Comparison of ENCODE assay signal across 10 mouse cellular contexts in the genomic region with DNA sequence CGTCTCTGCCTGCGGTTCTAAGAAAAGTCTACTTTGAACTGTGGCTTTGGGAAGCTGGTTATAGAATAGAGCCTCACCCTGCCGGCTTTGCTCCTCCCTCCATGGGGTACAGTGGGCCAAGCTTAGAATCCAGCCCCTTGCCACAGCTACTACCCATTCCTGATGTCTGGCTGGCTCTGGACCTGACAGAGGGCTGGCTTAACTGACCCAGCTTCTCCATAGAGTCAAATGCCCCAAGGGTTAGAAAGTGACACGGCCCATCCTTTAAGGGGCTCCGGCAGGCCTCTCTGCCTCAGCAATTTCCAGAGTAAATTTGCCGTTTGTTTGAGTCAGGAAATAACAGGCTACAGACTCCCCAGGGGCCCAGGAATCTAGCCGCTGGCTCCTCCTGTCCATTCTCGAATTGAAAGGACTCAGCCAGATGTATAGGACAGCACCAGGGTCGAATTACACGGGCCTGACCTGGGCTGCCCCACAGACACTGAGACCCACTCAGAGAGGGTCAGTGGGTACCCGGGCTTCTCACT. TPM values are rescaled to one million over a fixed set of nuclear protein-coding genes. Genes with fewer than 3 reads are reported as not detected.
DNase-seq lines count a peak whose midpoint lies in the region; ATAC-seq and TF ChIP-seq lines count a peak whose summit lies in the region.
"Had no signal": no experiment of that assay in that cellular context is flagged by ENCODE, and none has a peak within 500 bp of the region (broad histone marks: within the 10 kb centered on the region; RNA-seq: fewer than 3 reads in every experiment).

No protein-coding gene starts in this region.

- no peak for DNase-seq in left cerebral cortex, adult 2 months (ENCODE audit: extremely low spot score in 1 of 2, low spot score in 2 of 2)
- no peak for DNase-seq in left cerebral cortex, adult 8-10 months (ENCODE audit: low spot score in 2 of 2)
- peak; percentile 74 for DNase-seq in embryonic facial prominence, embryonic 14.5 days (ENCODE audit: low spot score)
- no peak for DNase-seq in adrenal gland, postnatal 4 days (ENCODE audit: low spot score in 2 of 2)
- no peak for DNase-seq in ovary, adult 18-20 months (ENCODE audit: low spot score)

- H3K4me2 ChIP-seq in embryonic facial prominence, embryonic 14.5 days (ENCODE audit: low read depth, low read length): peak overlapping the region; percentile 23
- H3K4me2 ChIP-seq in hindbrain, embryonic 13.5 days: no peak overlapping the region; the same call in 1 of the 2 replicates
- peak overlapping the region; percentile 37 for H3K4me2 ChIP-seq in neural tube, embryonic 12.5 days (replicated peaks)
- no peak overlapping the region for H3K4me2 ChIP-seq in intestine, postnatal 0 days (replicated peaks; ENCODE audit: low read depth)

- H3K27ac ChIP-seq in left cerebral cortex, adult 2 months: peak overlapping the region; percentile 77
- H3K27ac ChIP-seq in embryonic facial prominence, embryonic 14.5 days (replicated peaks; ENCODE audit: low read depth, low read length): peak overlapping the region; percentile 69
- peak overlapping the region; percentile 59 for H3K27ac ChIP-seq in hindbrain, embryonic 13.5 days
- no peak overlapping the region for H3K27ac ChIP-seq in neural tube, embryonic 12.5 days
- no peak overlapping the region for H3K27ac ChIP-seq in intestine, postnatal 0 days (ENCODE audit: low read depth, low read length)

- peak; percentile 62 for ATAC-seq in embryonic facial prominence, embryonic 14.5 days (ENCODE audit: low read depth)
- ATAC-seq in hindbrain, embryonic 13.5 days (ENCODE audit: low FRiP score): 0 out of 2 replicates have a peak, but pooled peaks have one; percentile 28
- 0 out of 2 replicates have a peak, but pooled peaks have one; percentile 17 for ATAC-seq in neural tube, embryonic 12.5 days (ENCODE audit: low FRiP score, low read depth)
- ATAC-seq in intestine, postnatal 0 days: no peak
- ATAC-seq: inflammation-experienced regulatory T-cells, adult 6 months had no signal

- H3K4me1 ChIP-seq in embryonic facial prominence, embryonic 14.5 days (ENCODE audit: control insufficient read depth, insufficient read depth, low read length): peaks cover 23% of the 10 kb centered on the region
- peaks cover 32% of the 10 kb centered on the region for H3K4me1 ChIP-seq in hindbrain, embryonic 13.5 days (replicated peaks)
- H3K4me1 ChIP-seq in neural tube, embryonic 12.5 days: peaks cover 23% of the 10 kb centered on the region
- H3K4me1 ChIP-seq in intestine, postnatal 0 days (replicated peaks; ENCODE audit: control insufficient read depth, insufficient read depth, low read length): no peaks in the 10 kb centered on the region

- no peaks in the 10 kb centered on the region for H3K27me3 ChIP-seq in embryonic facial prominence, embryonic 14.5 days (replicated peaks; ENCODE audit: control insufficient read depth, insufficient read depth, low read length)
- H3K27me3 ChIP-seq in hindbrain, embryonic 13.5 days: peaks cover 4% of the 10 kb centered on the region; the same call in 1 of the 2 replicates
- no peaks in the 10 kb centered on the region for H3K27me3 ChIP-seq in neural tube, embryonic 12.5 days (replicated peaks)
- H3K27me3 ChIP-seq in intestine, postnatal 0 days (replicated peaks; ENCODE audit: control insufficient read depth, insufficient read depth, low read length): no peaks in the 10 kb centered on the region

- no peak overlapping the region for H3K4me3 ChIP-seq in left cerebral cortex, adult 2 months
- H3K4me3 ChIP-seq in embryonic facial prominence, embryonic 14.5 days (ENCODE audit: low read depth, low read length): no peak overlapping the region
- H3K4me3 ChIP-seq in hindbrain, embryonic 13.5 days: no peak overlapping the region
- H3K4me3 ChIP-seq in neural tube, embryonic 12.5 days: no peak overlapping the region
- no peak overlapping the region for H3K4me3 ChIP-seq in intestine, postnatal 0 days (ENCODE audit: low read depth, low read length)

- 1% methylated on average over 10 of the region's 11 CpGs for WGBS in embryonic facial prominence, embryonic 14.5 days
- WGBS in hindbrain, embryonic 13.5 days: 1% methylated on average over 11 of the region's 11 CpGs
- 3% methylated on average over 11 of the region's 11 CpGs for WGBS in neural tube, embryonic 12.5 days
- 24% methylated on average over 11 of the region's 11 CpGs for WGBS in intestine, postnatal 0 days

- TF ChIP-seq CTCF in left cerebral cortex, adult 2 months (IDR thresholded peaks at IDR 0.05): no peak
- TF ChIP-seq CTCF in intestine, postnatal 0 days (IDR thresholded peaks at IDR 0.05; ENCODE audit: low read depth): no peak

- no peaks in the 10 kb centered on the region for H3K36me3 ChIP-seq in embryonic facial prominence, embryonic 14.5 days (ENCODE audit: control insufficient read depth, insufficient read depth, low read length)
- H3K36me3 ChIP-seq in hindbrain, embryonic 13.5 days: no peaks in the 10 kb centered on the region
- no peaks in the 10 kb centered on the region for H3K36me3 ChIP-seq in neural tube, embryonic 12.5 days
- no peaks in the 10 kb centered on the region for H3K36me3 ChIP-seq in intestine, postnatal 0 days (ENCODE audit: control insufficient read depth, insufficient read depth)

- 0 out of 2 replicates have a peak overlapping the region, but pooled peaks have one; percentile 9 for H3K9ac ChIP-seq in embryonic facial prominence, embryonic 14.5 days (ENCODE audit: low read depth, low read length)
- H3K9ac ChIP-seq in hindbrain, embryonic 13.5 days: no peak overlapping the region
- 0 out of 2 replicates have a peak overlapping the region, but pooled peaks have one; percentile 18 for H3K9ac ChIP-seq in neural tube, embryonic 12.5 days
- H3K9ac ChIP-seq in intestine, postnatal 0 days (ENCODE audit: low read depth, low read length): no peak overlapping the region

- no peaks in the 10 kb centered on the region for H3K9me3 ChIP-seq in embryonic facial prominence, embryonic 14.5 days (ENCODE audit: control insufficient read depth, low read length)
- no peaks in the 10 kb centered on the region for H3K9me3 ChIP-seq in hindbrain, embryonic 13.5 days
- no peaks in the 10 kb centered on the region for H3K9me3 ChIP-seq in neural tube, embryonic 12.5 days
- H3K9me3 ChIP-seq in intestine, postnatal 0 days (ENCODE audit: control insufficient read depth): no peaks in the 10 kb centered on the region

- intact Hi-C loops in left cerebral cortex, adult 2 months (cut with DNase I): no loop called here

RNA-seq across cellular contexts. Expression of gene Gpr142, which starts 24.5 kb away (rescaled TPM):
- not detected for total RNA-seq in left cerebral cortex, adult 2 months (2021)
- not detected for total RNA-seq in left cerebral cortex, adult 8-10 months (2022)
- not detected in 2 replicates for polyA plus RNA-seq in embryonic facial prominence, embryonic 14.5 days (2014; fragmentation: Nextera tagmentation; extraction: Ambion mirVana)
- not detected in 2 replicates for polyA plus RNA-seq in hindbrain, embryonic 13.5 days (2015; fragmentation: Nextera tagmentation; extraction: Ambion mirVana)
- not detected in 2 replicates for polyA plus RNA-seq in neural tube, embryonic 12.5 days (2016; fragmentation: Nextera tagmentation; extraction: Ambion mirVana)
- under 1 TPM in 1 of 2 experiments, not detected in 1; 0.36 TPM for total RNA-seq in adrenal gland, postnatal 4 days (2021)
- not detected in 2 replicates for polyA plus RNA-seq in intestine, postnatal 0 days (2015; fragmentation: Nextera tagmentation; extraction: Ambion mirVana)
- polyA plus RNA-seq: cortical plate, adult 2 months; inflammation-experienced regulatory T-cells, adult 6 months had no signal

RNA-seq across cellular contexts. Expression of gene Btbd17, which starts 27.5 kb away (rescaled TPM):
- total RNA-seq in left cerebral cortex, adult 2 months (2021): 10 to 100 TPM; 29.5 to 29.8 TPM
- total RNA-seq in left cerebral cortex, adult 8-10 months (2022): 10 to 100 TPM; 21.5 to 28.4 (median 23.1) TPM
- 3.2 and 4.5 TPM in 2 replicates for polyA plus RNA-seq in embryonic facial prominence, embryonic 14.5 days (2014; fragmentation: Nextera tagmentation; extraction: Ambion mirVana)
- 21.4 and 22.3 TPM in 2 replicates for polyA plus RNA-seq in hindbrain, embryonic 13.5 days (2015; fragmentation: Nextera tagmentation; extraction: Ambion mirVana)
- 48.5 and 51.2 TPM in 2 replicates for polyA plus RNA-seq in neural tube, embryonic 12.5 days (2016; fragmentation: Nextera tagmentation; extraction: Ambion mirVana)
- under 1 TPM; 0.50 to 0.59 TPM for total RNA-seq in adrenal gland, postnatal 4 days (2021)
- polyA plus RNA-seq in intestine, postnatal 0 days (2015; fragmentation: Nextera tagmentation; extraction: Ambion mirVana): 0.14 and 0.20 TPM in 2 replicates
- polyA plus RNA-seq: inflammation-experienced regulatory T-cells, adult 6 months had no signal

RNA-seq across cellular contexts. Expression of gene Gprc5c, which starts 27.7 kb away (rescaled TPM):
- total RNA-seq in left cerebral cortex, adult 2 months (2021): 1 to 10 TPM; 4.0 to 5.4 TPM
- total RNA-seq in left cerebral cortex, adult 8-10 months (2022): 1 to 10 TPM; 4.6 to 5.6 (median 5.4) TPM
- 39.6 and 40.3 TPM in 2 replicates for polyA plus RNA-seq in embryonic facial prominence, embryonic 14.5 days (2014; fragmentation: Nextera tagmentation; extraction: Ambion mirVana)
- polyA plus RNA-seq in hindbrain, embryonic 13.5 days (2015; fragmentation: Nextera tagmentation; extraction: Ambion mirVana): 9.9 and 11.9 TPM in 2 replicates
- polyA plus RNA-seq in neural tube, embryonic 12.5 days (2016; fragmentation: Nextera tagmentation; extraction: Ambion mirVana): 21.6 and 23.9 TPM in 2 replicates
- total RNA-seq in adrenal gland, postnatal 4 days (2021): 10 to 100 TPM; 17.6 to 41.1 TPM
- polyA plus RNA-seq in intestine, postnatal 0 days (2015; fragmentation: Nextera tagmentation; extraction: Ambion mirVana): 2.3 and 2.8 TPM in 2 replicates
- polyA plus RNA-seq: inflammation-experienced regulatory T-cells, adult 6 months had no signal

RNA-seq across cellular contexts. Expression of gene Kif19a, which starts 58.1 kb away (rescaled TPM):
- total RNA-seq in left cerebral cortex, adult 2 months (2021): 1 to 10 TPM; 3.2 to 3.6 TPM
- 1 to 10 TPM; 2.4 to 3.4 (median 3.1) TPM for total RNA-seq in left cerebral cortex, adult 8-10 months (2022)
- polyA plus RNA-seq in embryonic facial prominence, embryonic 14.5 days (2014; fragmentation: Nextera tagmentation; extraction: Ambion mirVana): 2.1 TPM in 2 replicates
- 1.2 and 1.3 TPM in 2 replicates for polyA plus RNA-seq in hindbrain, embryonic 13.5 days (2015; fragmentation: Nextera tagmentation; extraction: Ambion mirVana)
- polyA plus RNA-seq in neural tube, embryonic 12.5 days (2016; fragmentation: Nextera tagmentation; extraction: Ambion mirVana): 2.0 and 3.1 TPM in 2 replicates
- 1 to 10 TPM in 1 of 2 experiments, under 1 TPM in 1; 0.99 to 1.6 TPM for total RNA-seq in adrenal gland, postnatal 4 days (2021)
- polyA plus RNA-seq in intestine, postnatal 0 days (2015; fragmentation: Nextera tagmentation; extraction: Ambion mirVana): 0.21 and 0.67 TPM in 2 replicates

Comparison
In these comparisons a context has a peak if more than half of its experiments do, and no peak if none do; other contexts are left out.
1. H3K27ac ChIP-seq: peak in left cerebral cortex, adult 2 months (single experiment), embryonic facial prominence, embryonic 14.5 days (single experiment) and hindbrain, embryonic 13.5 days (single experiment); none in neural tube, embryonic 12.5 days (single experiment) and intestine, postnatal 0 days (single experiment).
2. H3K4me2 ChIP-seq: peak in embryonic facial prominence, embryonic 14.5 days (single experiment) and neural tube, embryonic 12.5 days (single experiment); none in hindbrain, embryonic 13.5 days (single experiment) and intestine, postnatal 0 days (single experiment).
3. H3K9ac ChIP-seq: peak in embryonic facial prominence, embryonic 14.5 days (single experiment) and neural tube, embryonic 12.5 days (single experiment); none in hindbrain, embryonic 13.5 days (single experiment) and intestine, postnatal 0 days (single experiment).